Mouse (Mus musculus) c-Kit-negative CD71-positive TER-119-positive erythroid progenitor cells, embryonic 14.5 days (primary cell): Measurements from ENCODE around the gene Ldb3.

ENCODE experiments used
- DNase-seq: peaks from one replicate; pipeline ENCODE4 v3.0.0-alpha.2; 2013; ENCODE audit warnings: low read depth, low spot score

The Ldb3 gene

GRCm38 (mm10) chr14:34588498-34588897, at the start of gene Ldb3:
TSS of gene Ldb3 (minus strand) at chr14:34588682.
- DNase-seq, result no peak

- no peak for DNase-seq
These were observed 47.2 kb upstream of the Ldb3 start for GRCm38 (mm10) chr14:34635721-34636120.

GRCm38 (mm10) chr14:34635192-34635591, 46.7 kb upstream of the Ldb3 start:
- no peak for DNase-seq

GRCm38 (mm10) chr14:34632722-34633448, 44.4 kb upstream of the Ldb3 start:
- peak; percentile 34 for DNase-seq

- no peak for DNase-seq
These were observed 38.3 kb upstream of the Ldb3 start for GRCm38 (mm10) chr14:34626824-34627223.

- peak; percentile 19 for DNase-seq
These were observed 35.2 kb upstream of the Ldb3 start for GRCm38 (mm10) chr14:34623531-34624210.

- no peak for DNase-seq
These were observed 34.6 kb upstream of the Ldb3 start for GRCm38 (mm10) chr14:34623074-34623473.

- DNase-seq, result peak; percentile 35
These were observed 32.3 kb upstream of the Ldb3 start for GRCm38 (mm10) chr14:34620611-34621376.

- DNase-seq, result no peak
These were observed 30.3 kb upstream of the Ldb3 start for GRCm38 (mm10) chr14:34618808-34619207.

- peak; percentile 50 for DNase-seq
These were observed 28.3 kb upstream of the Ldb3 start for GRCm38 (mm10) chr14:34616821-34617220.

GRCm38 (mm10) chr14:34615625-34616024, 27.1 kb upstream of the Ldb3 start:
- DNase-seq, result no peak

- no peak for DNase-seq
These were observed 26.6 kb upstream of the Ldb3 start for GRCm38 (mm10) chr14:34615082-34615481.

- no peak for DNase-seq
These were observed 26.1 kb upstream of the Ldb3 start for GRCm38 (mm10) chr14:34614551-34614950.

- no peak for DNase-seq
These were observed 25.0 kb upstream of the Ldb3 start for GRCm38 (mm10) chr14:34613523-34613922.

GRCm38 (mm10) chr14:34612222-34612621, 23.7 kb upstream of the Ldb3 start:
- peak; percentile 34 for DNase-seq

GRCm38 (mm10) chr14:34611591-34611990, 23.1 kb upstream of the Ldb3 start:
- DNase-seq, result no peak

- no peak for DNase-seq
These were observed 13.4 kb upstream of the Ldb3 start for GRCm38 (mm10) chr14:34601910-34602309.

GRCm38 (mm10) chr14:34599941-34600340, 11.5 kb upstream of the Ldb3 start, which contains the start of gene Opn4:
TSS of gene Opn4 (minus strand) at chr14:34600142.
- no peak for DNase-seq

GRCm38 (mm10) chr14:34595596-34596255, 7.2 kb upstream of the Ldb3 start:
- no peak for DNase-seq

GRCm38 (mm10) chr14:34591741-34592535, 3.5 kb upstream of the Ldb3 start:
- DNase-seq, result no peak
